Mouse (Mus musculus) cerebellum, postnatal 4 days (tissue): ENCODE results near the gene Pld4.
"Not testable (repeated sequence)": the region's sequence is repeated elsewhere in the genome, so short reads cannot be mapped to it uniquely, and the experiment has no call there.

Experiments
- DNase-seq, 2 experiments: peaks; one replicate each; pipeline ENCODE4 v3.0.0; 2022; ENCODE audit warnings: low spot score in 2 of 2, mixed read lengths in 1 of 2

The Pld4 gene

GRCm38 (mm10) chr12:112801864-112802846 lies 41.7 kb downstream of the Pld4 start, which contains the start of gene Ahnak2:
Gene Ahnak2, minus strand, starts transcription at chr12:112802657.
- DNase-seq, result peak in 1 of 2 experiments; percentile 55

- DNase-seq, result no peak
These were observed 42.5 kb downstream of the Pld4 start for GRCm38 (mm10) chr12:112802917-112803316.

- no peak for DNase-seq
These were observed 43.6 kb downstream of the Pld4 start for GRCm38 (mm10) chr12:112804046-112804445.

GRCm38 (mm10) chr12:112806044-112806443 lies 45.6 kb downstream of the Pld4 start:
- DNase-seq, result no peak

GRCm38 (mm10) chr12:112807796-112808195 lies 47.3 kb downstream of the Pld4 start:
- no peak for DNase-seq

- DNase-seq, result no peak
These were observed 47.7 kb downstream of the Pld4 start for GRCm38 (mm10) chr12:112808212-112808586.

- DNase-seq, result peak; percentile 72 to 91
These were observed 48.3 kb downstream of the Pld4 start, which contains the start of gene Clba1 for GRCm38 (mm10) chr12:112808587-112809364. Gene Clba1, plus strand, starts transcription at chr12:112808937.

- DNase-seq, result no peak
These were observed 49.2 kb downstream of the Pld4 start for GRCm38 (mm10) chr12:112809641-112810040.

- no peak for DNase-seq
These were observed 49.8 kb downstream of the Pld4 start for GRCm38 (mm10) chr12:112810092-112810885.

- DNase-seq, result no peak
These were observed 52.9 kb downstream of the Pld4 start for GRCm38 (mm10) chr12:112813370-112813769.

- DNase-seq, result no peak
These were observed 54.4 kb downstream of the Pld4 start for GRCm38 (mm10) chr12:112814682-112815470.

- peak in 1 of 2 experiments; percentile 61 for DNase-seq
These were observed 55.8 kb downstream of the Pld4 start for GRCm38 (mm10) chr12:112816294-112816693.

GRCm38 (mm10) chr12:112816866-112817265 lies 56.4 kb downstream of the Pld4 start:
- not testable (repeated sequence) for DNase-seq
